Mouse (Mus musculus): ENCODE results near the gene Nhsl1.

The Nhsl1 gene

GRCm38 (mm10) chr10:18347231-18347630 is 28.4 kb downstream of the Nhsl1 start:
- DNase-seq = no peak

- no peak for DNase-seq
Observed at GRCm38 (mm10) chr10:18350781-18351180, 32.0 kb downstream of the Nhsl1 start.

GRCm38 (mm10) chr10:18352937-18353336 is 34.2 kb downstream of the Nhsl1 start:
- DNase-seq = no peak

GRCm38 (mm10) chr10:18354103-18354502 is 35.3 kb downstream of the Nhsl1 start:
- no peak for DNase-seq

DNA sequence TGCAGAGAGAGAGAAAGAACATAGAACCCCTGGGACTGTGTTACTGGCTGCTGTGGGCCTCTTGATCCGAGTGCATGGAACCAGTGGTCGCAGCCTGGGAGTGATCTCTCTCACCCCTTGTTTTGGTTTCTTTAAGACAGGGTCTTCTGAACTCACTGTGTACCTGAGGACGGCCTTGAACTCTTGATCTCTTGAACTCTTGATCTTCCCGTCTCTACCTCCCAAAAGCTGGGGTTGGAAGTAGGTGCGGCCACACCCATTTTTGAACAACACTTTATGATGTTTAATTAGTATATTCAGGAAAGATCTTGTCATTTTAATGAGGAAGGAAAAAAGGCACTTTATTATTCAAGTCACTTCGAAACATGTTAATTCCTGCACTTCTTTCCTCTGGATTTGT is 37.7 kb downstream of the Nhsl1 start:
- no peak for DNase-seq

GRCm38 (mm10) chr10:18357212-18357611 is 38.4 kb downstream of the Nhsl1 start:
- no peak for DNase-seq

GRCm38 (mm10) chr10:18358461-18358860 is 39.7 kb downstream of the Nhsl1 start:
- no peak for DNase-seq

DNA sequence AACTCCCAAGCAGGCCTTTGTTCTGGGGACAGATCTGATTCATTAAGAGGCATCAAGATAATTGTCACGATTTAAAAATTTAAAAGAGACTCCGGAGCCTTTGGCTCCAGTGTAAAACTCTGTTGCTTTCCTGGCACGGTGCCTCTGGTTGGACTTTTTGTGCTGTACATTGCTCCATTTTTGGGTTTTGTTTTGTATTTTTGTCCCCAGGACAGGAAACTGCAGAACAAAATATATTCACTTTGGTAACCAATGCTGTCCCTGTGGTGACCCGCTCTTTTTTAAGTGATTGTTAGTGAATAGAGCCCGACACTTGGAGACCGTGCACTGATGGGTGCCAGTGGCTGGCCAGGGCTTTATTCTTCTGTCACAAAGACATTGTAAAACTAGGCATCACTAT is 41.4 kb downstream of the Nhsl1 start:
- DNase-seq = no peak

DNA sequence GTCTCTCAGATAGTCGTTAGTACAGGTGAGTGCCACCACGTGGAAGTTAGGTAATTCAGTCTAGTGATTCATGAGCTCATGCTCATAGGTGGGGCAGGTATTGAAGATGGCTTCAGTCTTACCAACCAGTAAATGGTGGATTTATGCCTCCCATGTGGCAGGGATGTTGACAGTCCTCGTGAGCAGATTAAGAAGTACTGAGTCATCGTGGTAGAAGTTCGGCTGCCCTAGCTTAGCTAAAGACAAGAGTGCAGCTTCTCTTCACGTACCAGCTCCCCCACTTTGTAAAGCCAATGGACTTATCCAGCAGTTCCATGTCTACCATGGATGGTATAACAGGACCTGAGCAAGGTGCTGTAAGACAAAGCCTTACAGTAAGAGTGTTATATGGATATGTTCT is 46.6 kb downstream of the Nhsl1 start:
- no peak for DNase-seq

DNA sequence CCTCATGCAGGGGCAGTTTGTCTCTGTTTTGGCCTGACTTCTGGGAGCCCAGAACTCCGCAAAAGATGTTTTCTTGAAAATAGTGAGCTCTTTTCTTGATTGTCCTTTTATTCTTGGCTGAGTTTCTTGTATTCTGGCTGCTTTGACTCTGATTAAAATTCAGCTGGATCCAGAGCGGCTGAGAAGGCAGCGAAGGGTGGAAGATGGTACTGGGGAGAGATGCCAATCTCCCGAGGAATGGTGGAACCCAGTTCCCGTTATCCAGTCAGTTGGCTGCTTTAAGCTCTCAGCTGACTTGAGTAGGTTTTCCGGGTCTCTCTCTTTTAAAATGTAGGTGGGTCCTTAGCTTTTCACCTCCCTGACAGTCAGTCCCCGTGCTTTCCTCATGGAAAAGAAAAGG is 47.9 kb downstream of the Nhsl1 start:
- no peak for DNase-seq

DNA sequence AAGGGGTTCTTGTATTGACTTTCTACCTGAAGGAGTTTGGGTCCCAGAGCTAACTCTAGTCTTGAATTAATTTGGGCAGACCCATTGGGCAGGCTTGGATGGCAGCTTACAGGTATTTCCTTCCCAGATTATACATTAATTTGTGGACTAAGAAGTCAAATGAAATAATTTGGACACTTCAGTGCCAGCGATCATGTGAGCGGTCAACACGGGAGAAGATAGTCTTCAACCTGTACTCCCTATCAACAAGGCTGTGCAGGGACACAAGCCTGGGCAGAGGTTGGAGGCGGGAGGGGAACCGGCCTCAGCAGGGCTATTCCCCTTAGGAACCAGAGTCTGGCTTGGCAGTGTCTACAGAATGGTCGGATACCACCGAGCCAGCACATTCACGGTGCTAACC is 49.3 kb downstream of the Nhsl1 start:
- DNase-seq = no peak

DNA sequence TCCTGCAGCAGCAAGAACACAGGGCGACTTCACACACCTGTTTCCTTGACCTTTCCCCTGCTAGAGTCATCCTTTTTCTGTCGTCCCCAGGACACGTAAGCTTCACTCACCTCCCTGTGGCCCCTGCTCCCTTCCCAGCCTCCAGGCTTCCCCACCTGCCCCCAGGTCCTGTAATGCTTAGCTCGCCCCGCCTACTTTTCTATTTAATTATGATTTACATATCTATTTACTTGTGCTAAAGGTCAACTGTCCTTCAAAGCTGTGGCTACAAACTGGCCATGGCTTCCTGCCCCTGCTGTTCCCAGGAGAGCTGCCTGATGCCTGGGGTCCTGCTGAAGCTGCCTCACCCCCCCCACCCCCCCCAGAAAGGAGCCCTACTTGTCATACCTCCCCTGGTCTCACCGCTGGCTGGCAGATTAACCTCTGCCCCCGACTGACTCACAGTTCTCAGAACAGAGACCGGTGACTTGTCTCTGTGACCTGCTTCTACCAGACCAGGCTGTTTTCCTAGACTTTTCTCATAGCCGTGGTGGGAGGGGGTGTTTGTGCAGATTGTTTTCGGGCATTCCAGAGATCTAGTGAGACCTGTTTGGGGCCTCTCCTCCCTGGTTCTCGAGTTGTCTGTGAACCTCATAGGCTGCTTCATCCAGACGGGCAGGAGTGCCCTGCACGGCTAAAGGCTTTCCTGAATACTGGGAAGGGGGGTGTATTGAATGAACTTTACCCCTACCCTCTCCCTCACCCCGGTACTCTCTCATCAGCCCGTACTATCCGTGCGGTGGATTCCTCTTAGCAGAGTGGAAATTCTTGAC is 51.9 kb downstream of the Nhsl1 start:
- DNase-seq = no peak

DNA sequence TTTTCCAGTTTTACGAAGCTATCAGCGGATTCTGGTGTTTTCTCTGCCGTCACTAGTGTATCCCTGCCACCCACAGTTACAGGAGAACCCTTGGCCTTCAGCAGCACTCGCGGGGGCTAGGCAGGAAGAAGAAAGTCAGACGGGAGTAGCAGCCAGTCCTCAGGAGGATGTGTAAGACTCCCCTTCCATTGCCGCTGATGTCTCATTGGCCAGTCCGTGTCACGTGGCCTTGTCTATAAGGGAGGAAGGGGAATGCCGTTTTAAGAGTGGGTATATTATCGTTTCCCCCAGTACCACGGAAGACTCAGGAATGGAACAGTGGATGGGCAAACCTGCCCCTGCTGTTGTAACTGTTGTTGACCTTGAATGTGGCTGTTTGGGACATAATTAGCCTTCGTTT is 53.1 kb downstream of the Nhsl1 start:
- DNase-seq = no peak

GRCm38 (mm10) chr10:18375301-18375700 is 56.5 kb downstream of the Nhsl1 start:
- DNase-seq = no peak

GRCm38 (mm10) chr10:18384766-18385165 is 66.0 kb downstream of the Nhsl1 start:
- DNase-seq = no peak

DNA sequence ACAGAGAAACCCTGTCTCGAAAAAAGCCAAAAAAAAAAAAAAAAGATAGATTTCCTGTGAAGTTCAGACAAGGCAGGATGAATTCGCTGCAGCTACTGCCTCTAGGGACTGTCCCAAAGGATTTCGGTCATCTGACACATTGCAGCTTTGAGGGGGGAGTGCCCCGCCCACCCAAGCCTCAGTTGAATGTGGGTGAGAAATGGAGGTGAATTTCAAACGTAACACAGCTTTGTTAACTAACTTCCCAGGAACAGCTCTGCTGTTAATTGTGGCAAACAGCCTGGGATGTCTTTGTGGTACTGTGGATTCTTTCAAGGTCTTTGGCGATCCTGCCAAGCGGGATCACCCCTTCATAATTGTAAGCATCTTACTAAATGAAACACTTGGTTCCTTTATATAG is 67.4 kb downstream of the Nhsl1 start:
- DNase-seq = no peak

GRCm38 (mm10) chr10:18388784-18389575 is 70.2 kb downstream of the Nhsl1 start:
- DNase-seq = no peak

DNA sequence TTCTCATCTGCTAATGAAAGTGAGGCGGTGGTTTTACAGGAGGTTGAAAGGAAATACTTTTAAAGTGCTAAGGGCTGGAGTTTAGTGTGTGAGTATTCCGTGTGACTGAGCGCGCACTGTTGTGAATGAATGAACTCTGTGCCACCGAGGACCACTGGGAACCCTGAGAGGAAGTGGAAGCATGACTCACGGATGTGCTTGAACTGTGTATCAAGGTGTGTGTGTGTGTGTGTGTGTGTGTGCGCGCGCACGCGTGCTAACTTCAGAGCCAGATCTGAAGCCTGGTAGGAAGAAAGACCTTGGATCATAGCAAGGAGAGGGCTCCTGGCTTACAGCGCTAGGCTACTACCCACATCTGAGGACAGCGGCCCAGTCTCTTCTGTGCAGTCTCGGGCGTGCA is 71.2 kb downstream of the Nhsl1 start:
- no peak for DNase-seq

DNA sequence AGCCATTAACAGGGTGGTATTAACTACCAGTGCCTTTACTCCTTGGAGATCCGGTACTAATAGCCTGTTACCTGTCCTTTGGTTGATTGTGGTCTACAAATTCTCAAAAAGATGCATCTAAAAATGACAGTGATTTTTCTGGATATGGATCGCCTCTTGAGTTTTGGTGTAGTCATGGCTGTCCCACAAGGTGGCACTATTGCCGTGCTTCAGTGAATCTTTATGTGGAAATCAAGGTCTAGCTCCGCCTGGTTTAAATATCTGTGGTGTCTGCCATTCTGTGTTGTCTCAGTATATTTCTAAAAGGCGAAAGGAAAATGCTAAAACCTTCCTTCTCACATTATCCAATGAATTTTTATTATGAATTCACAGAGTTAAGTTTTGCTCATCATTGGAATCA is 72.8 kb downstream of the Nhsl1 start:
- DNase-seq = peak; percentile 43

DNA sequence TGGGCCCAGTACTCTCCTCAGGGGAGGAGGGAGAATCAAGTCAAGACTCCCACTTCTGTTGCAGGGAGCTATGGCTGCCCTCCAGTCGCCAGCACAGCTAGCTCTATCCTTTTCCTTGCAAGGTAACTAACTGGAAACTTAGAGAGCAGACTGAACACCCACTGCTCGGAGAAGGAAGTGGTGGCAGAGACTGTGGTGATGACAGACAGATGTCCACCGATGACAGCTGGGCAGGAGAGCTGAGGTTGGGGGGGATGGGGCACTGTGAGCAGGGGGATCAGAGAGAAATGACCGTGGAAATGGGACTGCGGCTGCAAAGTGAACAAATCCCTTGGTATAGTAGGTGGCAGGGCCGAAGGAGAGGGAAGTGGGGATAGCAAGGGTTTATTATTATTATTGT is 73.5 kb downstream of the Nhsl1 start:
- DNase-seq = no peak

GRCm38 (mm10) chr10:18393740-18394139 is 75.0 kb downstream of the Nhsl1 start:
- no peak for DNase-seq

DNA sequence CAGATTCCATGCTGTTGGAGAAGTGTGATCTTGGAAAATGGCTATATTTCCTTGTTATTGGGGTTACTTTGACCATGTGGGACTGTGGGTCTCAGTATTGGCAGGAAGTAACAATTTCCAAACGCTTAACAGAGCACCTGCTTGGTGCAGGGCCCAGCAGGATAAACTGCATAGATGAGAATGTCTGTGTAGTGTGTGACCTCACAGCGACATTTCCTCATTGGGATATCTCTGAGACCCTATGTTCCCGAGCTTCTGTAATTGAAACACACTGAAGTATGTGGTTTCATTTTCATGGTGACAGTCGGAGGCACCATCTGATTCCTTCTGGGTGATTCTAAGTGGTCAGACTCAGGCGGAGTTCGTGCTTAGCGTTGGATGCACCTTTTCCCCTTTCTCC is 75.5 kb downstream of the Nhsl1 start:
- DNase-seq = no peak

DNA sequence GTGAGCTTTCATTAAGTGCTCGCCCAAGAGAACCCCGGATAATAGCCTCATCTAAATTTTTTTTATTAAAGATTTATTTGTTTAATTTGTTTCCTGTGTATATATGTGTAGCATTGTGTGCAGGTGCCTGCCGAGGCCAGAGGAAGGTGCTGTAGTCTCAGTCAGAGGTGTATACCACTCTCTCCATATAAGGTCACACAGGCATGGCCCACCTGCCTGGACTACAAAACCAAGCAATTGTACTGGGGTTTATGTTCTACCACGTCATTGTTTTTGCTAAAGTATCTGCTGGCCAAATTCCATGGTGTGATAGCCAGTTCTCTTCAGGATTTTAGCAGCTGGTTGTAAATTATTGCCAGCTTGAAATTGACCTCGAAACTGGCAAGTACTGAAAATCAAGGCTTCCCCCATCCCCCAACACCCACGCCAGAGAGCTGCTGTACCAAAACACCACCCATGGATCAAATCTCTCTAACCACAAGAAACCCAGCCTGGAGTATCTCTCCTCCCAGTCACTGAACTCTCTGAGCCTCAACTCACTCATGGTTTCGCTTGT is 81.4 kb downstream of the Nhsl1 start:
- no peak for DNase-seq

GRCm38 (mm10) chr10:18400998-18401397 is 82.2 kb downstream of the Nhsl1 start:
- no peak for DNase-seq

Data from cerebellum, adult 11 months (tissue).